Mouse (Mus musculus) erythroid progenitor cell, adult 5-6 weeks (primary cell): Measurements from ENCODE around the gene Rac2. TPM values are rescaled to one million over a fixed set of nuclear protein-coding genes. Genes with fewer than 3 reads are reported as not detected.
A peak's percentile ranks its signal among the peaks of the same experiment; 100 is the strongest.

Source experiments
- ATAC-seq: replicated peaks from 2 replicates; pipeline ENCODE4 v1.8.0; 2016; ENCODE audit warnings: moderate number of reproducible peaks, mild to moderate bottlenecking, moderate TSS enrichment, inconsistent platforms; ENCODE audit not compliant: poor library complexity, low FRiP score, severe bottlenecking
- total RNA-seq, 2 experiments: library from RNA; stranded (forward) in 1 of 2; stranded (reverse) in 1 of 2; fragments of 150-400 nt in 1 of 2; fragments of 186-747, 209-891 nt in 1 of 2; gene quantifications; 2 replicates each; pipeline versions ENCODE4 v1.2.3 to v1.2.4; 2015 to 2017; ENCODE audit warnings: low replicate concordance in 2 of 2

The Rac2 gene
- total RNA-seq, 2 experiments from 2014 or later, result 79.4 to 259 TPM

DNA sequence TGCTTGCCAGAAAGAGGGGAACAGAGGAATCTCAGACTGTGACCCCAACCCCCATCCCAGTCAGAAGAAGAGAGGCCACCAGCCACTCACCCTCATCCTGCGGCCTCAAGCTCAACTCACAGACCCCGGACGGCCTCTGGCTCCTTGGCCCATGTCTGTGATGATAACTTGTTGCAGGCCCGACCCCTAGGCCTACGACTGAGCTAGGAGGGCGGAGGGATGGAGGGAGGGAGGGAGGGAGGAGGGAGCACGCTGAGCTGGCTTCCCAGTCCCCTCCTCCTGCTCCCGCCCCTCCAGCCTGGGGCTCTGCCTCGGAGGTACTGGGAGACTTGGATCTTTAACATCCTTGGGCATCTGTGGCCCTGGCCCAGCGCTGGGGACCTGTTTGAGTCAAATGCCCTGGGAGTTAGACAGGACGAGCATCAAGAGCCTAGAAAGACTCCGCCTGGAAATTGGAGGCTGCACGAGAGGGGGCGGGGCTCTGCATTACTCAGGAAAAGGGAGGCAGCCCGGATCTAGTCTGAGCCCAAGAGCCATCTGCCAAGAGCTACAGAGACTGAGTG, 43.1 kb downstream of the Rac2 start:
- ATAC-seq, result no peak

DNA sequence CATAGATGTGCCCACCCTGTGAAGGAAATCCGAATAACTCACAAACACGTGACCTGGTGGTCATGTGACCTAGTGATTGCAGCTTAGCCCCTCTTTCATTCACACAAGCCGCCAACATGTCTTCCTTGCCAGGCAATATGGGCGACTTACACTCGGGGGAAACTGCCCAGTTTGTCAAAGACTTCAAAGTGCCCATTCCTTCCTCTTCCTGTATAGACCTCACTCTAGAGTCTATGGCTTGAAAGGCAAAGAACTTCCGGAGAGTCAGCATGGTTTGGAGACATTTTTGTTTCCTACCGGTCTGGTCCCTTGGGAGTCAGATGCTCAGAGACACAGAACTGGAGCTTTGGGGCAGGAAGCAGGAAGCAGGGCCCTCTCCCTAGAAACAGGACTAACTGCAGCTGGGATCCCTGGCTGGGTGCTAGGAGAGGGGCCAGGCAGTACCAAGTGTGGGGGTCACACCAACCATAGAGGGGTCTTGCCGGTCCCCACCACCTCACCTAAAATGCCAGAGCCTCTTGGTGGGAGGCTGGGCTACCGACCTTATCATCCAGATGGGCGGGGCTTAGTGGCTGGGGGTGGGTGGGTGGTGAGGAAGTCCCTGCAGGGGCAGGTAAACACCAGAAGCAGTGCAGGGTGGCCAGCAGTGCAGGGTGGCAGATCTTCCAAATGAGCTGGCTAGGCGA, 43.7 kb downstream of the Rac2 start:
- ATAC-seq, result no peak

DNA sequence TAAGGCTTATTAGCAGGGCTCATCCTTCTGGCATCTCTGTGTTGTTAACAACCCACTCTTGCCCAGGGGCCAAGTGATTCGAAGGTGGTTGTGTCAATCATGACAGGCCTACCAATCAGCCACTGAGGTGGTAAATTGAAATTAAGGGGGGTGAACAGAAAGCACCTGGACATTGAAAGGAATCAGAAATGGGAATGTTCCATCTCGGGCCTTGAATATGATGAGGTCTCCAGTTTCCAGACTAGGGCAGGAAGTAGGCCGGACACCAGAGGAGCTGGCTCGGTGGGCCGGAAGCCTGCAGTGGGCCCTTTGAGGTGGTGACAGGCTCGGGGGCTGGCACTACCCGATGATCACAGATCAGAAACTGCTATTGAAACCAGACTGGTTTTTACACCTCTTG, 44.6 kb downstream of the Rac2 start:
- ATAC-seq, result no peak

DNA sequence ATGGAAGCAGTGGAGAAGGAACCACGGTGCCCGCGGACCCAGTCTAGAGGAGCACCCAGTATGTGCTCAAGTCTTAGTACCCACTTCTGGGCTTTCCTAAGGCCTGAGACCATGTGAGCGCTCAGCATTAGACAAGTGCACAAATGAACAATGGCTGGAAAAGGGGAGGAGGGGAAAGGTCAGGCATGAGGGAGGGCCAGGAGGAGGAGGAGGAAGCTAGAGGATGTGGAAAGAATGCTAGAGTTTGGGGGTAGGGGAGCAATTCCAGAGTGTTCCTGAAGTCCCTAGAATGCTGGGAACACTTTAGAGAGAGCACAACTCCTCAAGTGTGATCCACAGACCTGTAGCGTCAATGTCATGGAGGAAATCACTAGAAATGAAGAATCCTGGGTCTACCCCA, 48.4 kb downstream of the Rac2 start:
- ATAC-seq, result no peak

DNA sequence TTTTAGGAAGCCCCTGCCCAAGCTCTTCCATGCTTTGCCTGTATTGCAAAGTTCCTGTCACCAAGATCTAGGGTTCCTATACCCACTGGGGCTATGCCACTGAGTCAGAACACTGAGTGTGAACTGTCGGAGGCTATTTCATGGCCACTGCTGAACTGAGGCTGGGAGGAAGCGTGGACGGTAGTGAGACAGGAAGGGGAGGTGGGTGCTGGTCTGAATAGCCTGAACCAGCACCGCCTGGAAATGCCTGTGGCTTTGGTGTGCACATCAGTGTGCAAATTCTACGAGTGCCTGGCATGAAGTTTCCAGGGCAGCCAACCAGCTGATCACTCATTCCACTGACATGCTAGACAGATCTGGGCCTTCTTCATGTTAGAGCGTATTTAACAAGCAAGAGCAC, 50.7 kb downstream of the Rac2 start:
- ATAC-seq, result no peak

DNA sequence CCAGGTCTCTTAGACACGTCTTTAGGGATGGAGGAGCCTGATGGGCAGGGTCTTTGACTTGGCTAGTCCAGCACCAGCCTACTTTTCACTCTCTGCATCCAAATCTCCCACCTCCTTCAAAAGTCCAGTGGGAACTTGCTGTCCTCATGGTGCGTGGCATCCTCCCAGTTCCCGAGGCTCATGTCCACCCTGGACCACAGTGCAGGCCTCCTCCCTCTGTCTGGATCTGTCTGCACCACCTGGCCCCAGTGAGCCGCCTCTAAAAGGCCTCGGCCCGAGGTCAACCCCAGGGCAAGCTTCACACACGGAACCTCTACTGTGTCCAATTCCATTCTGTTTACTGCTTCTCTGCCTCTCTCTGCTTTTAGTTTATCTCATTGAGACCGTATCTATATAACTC, 51.3 kb downstream of the Rac2 start:
- no peak for ATAC-seq

DNA sequence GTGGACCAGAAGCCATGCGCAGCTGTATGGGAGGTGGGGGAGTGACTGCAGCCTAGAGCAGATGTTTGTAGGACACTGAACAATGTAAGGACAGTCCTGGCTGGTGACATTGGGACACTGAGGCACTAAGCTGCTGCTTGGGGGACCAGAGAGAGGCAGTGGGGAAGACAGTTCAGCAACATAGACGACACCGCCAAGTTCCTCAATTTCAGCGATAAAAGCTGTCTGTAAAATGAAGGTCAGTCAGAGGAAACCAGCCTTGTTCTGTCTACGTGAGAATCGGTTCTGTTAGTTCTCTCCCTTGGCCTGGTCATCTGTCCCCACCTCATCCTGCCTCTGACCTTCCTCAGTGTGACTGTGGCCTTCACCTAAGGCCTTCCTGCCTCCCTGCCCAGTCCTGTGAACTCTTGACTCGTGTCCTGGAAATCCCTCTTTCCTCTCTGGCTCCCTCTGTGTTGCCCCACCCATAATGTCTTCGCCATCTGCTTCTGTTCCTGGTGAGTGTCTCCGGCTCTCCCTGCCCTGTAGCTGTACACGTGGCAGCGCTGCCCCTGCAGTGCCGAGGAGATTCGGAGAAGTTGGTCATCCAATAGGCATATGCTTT, 52.4 kb downstream of the Rac2 start:
- no peak for ATAC-seq

DNA sequence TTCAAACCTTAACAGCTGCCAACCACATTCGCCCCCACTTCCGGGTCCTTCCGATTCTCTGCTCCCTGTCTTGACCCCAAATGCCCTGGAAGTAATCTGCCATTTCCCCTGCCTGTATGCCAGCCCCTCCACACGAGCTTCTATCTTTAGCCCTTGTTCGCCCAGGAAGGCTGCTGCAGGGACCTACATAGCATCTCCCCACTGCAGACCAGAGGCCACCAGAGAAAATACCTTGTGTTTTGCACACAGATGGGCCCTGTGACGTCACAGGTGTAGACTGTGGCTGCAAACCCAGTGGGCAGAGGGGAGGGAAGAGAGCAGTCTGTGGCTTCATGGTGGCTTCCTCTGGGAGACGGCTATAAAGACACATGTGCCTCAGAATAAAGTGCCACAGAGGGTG, 54.4 kb downstream of the Rac2 start:
- no peak for ATAC-seq

DNA sequence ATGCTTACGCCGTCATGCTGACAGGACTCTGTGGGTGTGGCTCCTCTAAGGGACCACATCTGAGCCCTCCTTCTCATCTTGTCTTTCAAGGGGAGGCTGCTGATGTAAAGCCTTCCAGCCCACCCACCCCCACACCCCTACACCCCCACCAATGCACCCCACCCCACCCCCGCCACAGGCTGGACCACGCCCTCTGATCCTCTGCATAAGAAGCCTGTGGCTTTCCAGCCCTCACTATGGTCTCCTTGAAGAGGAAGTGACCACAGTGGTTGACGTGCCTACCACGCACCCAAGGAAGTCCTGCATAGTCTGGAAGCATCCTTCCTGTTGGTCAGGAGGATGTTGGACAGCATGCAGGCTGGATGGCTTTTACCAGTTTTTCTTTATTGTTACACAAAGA, 56.8 kb downstream of the Rac2 start:
- ATAC-seq, result no peak

DNA sequence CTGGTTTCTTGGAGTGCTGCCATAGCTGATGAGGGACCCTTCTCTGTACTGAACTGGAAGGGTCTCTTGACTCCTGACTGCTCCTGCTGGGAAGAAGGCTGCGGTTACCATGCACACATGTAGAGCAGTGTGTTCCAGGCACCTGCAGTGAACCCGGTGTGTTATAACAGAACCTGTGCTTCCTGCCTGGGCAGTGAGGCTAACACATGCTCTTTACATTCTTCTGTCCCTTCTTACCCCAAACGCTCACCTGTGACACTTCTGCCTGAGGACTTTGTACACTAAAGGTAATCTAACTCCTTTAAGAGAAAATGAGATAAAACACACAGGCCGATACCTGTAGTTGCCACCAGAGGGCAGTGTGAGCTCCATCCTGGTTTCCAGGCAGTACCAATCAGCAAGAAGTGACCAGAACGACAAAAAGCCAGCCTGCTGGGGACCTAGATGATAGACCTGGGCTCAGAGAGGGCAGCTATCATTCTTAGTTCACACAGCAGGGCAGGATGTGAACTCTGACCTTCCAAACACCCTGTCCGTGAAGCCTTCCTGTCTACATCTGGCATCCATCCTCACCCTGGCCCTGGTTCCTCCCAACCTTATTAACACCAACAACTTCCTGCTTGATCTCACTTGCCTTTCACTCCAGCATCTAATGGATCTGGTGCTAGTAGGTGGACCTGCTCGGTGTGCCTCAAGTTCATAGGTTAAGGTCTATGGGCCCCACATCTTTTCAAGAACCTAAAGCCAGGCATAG, 58.0 kb downstream of the Rac2 start:
- ATAC-seq, result peak; percentile 60; the same call in 1 of the 2 replicates

DNA sequence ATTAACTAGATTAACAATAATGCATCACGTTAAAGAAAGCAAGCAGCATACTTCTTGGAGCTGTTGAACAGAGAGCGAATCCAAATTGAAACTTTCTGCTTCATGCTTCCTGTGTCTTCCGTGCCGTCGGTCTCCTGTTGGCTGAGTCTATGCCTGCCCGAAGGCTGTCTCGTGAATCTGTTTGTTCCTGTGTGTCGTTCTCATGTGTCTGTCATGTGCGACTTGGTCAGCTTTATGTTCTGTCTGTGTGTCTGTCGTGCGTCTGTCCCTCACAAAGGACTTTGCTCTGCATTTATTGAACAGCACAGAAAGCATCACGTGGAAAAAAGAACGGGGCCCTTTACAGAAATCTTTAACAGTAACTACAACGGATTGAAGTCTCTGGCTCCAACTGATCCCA, 59.6 kb downstream of the Rac2 start:
- ATAC-seq, result no peak

DNA sequence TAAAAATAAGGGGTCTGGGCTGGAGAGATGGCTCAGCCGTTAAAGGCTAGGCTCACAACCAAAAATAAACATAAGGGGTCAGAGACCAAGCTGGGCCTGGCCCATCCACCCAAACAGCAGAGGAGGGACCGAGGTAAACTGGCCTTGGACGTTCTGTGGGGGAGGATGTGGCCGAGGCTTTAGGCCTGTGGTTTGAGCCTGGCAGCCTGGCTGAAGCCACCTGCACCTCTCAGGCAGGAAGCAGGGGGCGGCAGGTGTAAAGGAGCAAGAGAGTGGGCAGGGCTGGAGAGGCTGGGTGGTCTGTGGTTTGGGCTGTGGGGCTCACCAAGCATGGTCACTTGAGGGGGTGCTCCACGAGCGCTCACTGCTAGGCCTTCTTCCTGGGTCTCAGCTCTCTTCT, 60.6 kb downstream of the Rac2 start:
- ATAC-seq, result no peak

DNA sequence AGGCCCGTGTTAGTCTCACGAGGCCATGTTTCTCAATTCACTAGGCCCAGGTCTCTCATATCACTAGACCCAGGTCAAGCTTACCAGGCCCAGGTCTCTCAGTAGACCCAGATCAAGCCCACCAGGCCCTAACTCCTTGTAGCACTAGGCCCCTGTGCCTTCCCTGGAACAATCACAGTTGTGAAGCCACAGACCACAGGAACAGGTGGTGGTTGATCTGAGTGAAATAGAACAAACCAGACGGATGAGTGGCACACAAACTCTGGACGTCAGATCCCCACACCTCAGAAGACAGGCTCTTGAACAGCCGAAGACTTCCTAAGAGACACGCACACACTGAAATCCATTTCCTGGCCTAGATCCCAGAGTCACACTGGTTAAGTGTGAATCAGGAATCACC, 61.8 kb downstream of the Rac2 start:
- ATAC-seq, result no peak

DNA sequence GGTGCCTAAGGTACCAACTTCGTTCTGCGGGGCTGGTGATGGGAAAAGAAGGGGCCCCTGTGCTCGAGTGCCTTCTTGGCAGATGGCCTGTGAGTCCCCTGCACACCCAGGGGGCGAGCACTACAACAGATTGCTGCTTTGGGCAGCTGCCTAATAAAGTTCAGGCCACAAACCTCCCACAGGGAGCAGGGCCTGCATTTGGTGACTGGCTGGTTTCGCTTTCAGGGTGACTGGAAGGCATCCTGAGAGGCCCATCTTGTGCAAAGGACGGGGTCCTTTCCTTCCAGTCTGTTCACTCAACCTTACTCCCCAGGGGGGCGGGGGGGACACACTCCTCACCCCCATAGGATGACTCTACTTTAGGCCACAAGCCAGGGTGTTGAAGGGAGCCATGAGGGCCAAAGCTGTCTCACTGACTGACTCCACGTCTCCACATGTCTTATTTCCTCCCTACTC, 62.4 kb downstream of the Rac2 start:
- no peak for ATAC-seq

DNA sequence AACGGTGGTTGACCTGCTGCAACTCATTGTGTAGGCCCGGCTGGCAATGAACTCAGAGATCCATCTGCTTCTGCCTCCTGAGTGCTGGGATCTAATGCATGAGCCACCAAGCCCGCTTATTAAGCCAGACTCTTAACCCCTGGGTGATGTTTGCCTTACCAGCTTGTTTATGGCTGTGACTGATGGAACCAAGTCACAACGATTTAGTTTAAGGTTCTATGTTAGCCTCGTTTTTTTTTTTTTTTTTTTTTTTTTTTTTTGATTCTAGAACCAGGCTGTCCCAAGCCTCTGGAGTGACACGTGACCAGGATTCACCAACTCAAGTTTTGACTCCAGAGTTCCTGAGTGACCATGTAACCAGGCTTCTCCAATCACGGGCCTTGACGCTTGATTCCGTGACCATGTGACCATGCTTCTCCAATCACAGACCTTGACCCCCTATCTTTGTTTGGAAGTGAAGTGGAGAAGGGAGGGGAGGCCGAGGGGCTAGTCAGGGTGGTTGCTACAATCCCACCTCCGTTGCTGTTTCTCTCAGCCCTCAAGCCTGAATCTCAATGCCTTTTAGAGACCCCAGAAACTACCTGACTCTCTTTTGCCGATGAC, 63.2 kb downstream of the Rac2 start:
- ATAC-seq, result no peak

Other genes starting within 250 kb of the Rac2 start
- gene Csf2rb, start 247.0 kb downstream of the Rac2 start, total RNA-seq (2015; ENCODE audit: low replicate concordance), result 12.6 and 18.0 TPM in 2 replicates
- 4.9 and 6.8 TPM in 2 replicates for gene Csf2rb, start 247.0 kb downstream of the Rac2 start, total RNA-seq (2017; ENCODE audit: low replicate concordance)
- not detected in 2 replicates for gene Tex33, start 176.9 kb downstream of the Rac2 start, total RNA-seq (2015; ENCODE audit: low replicate concordance)
- gene Tex33, start 176.9 kb downstream of the Rac2 start, total RNA-seq (2017; ENCODE audit: low replicate concordance), result not detected in 2 replicates
- 29.3 and 42.2 TPM in 2 replicates for gene Tst, start 166.9 kb downstream of the Rac2 start, total RNA-seq (2015; ENCODE audit: low replicate concordance)
- gene Tst, start 166.9 kb downstream of the Rac2 start, total RNA-seq (2017; ENCODE audit: low replicate concordance), result 15.8 and 20.8 TPM in 2 replicates
- gene Mpst, start 166.4 kb downstream of the Rac2 start, total RNA-seq (2015; ENCODE audit: low replicate concordance), result 32.8 and 35.2 TPM in 2 replicates
- gene Mpst, start 166.4 kb downstream of the Rac2 start, total RNA-seq (2017; ENCODE audit: low replicate concordance), result 45.6 and 67.9 TPM in 2 replicates
- gene Kctd17, start 144.2 kb downstream of the Rac2 start, total RNA-seq (2015; ENCODE audit: low replicate concordance), result 2.2 and 14.7 TPM in 2 replicates
- not detected in 2 replicates for gene Kctd17, start 144.2 kb downstream of the Rac2 start, total RNA-seq (2017; ENCODE audit: low replicate concordance)
- gene Tmprss6, start 104.1 kb downstream of the Rac2 start, total RNA-seq (2015; ENCODE audit: low replicate concordance), result not detected in 2 replicates
- 0.26 TPM in 1 of 2 replicates, not detected in the other for gene Tmprss6, start 104.1 kb downstream of the Rac2 start, total RNA-seq (2017; ENCODE audit: low replicate concordance)
- gene Il2rb, start 77.5 kb downstream of the Rac2 start, total RNA-seq (2015; ENCODE audit: low replicate concordance), result 2.9 and 10.5 TPM in 2 replicates
- gene Il2rb, start 77.5 kb downstream of the Rac2 start, total RNA-seq (2017; ENCODE audit: low replicate concordance), result 2.2 and 3.9 TPM in 2 replicates
- gene C1qtnf6, start 41.4 kb downstream of the Rac2 start, total RNA-seq (2015; ENCODE audit: low replicate concordance), result 4.3 TPM in 1 of 2 replicates, not detected in the other
- not detected in 2 replicates for gene C1qtnf6, start 41.4 kb downstream of the Rac2 start, total RNA-seq (2017; ENCODE audit: low replicate concordance)
- not detected in 2 replicates for gene Sstr3, start 28.1 kb downstream of the Rac2 start, total RNA-seq (2015; ENCODE audit: low replicate concordance)
- not detected in 2 replicates for gene Sstr3, start 28.1 kb downstream of the Rac2 start, total RNA-seq (2017; ENCODE audit: low replicate concordance)
- gene Cyth4, start 24.3 kb upstream of the Rac2 start, total RNA-seq (2015; ENCODE audit: low replicate concordance), result 11.2 and 18.4 TPM in 2 replicates
- 16.3 and 20.8 TPM in 2 replicates for gene Cyth4, start 24.3 kb upstream of the Rac2 start, total RNA-seq (2017; ENCODE audit: low replicate concordance)
- not detected in 2 replicates for gene Elfn2, start 146.0 kb upstream of the Rac2 start, total RNA-seq (2015; ENCODE audit: low replicate concordance)
- gene Elfn2, start 146.0 kb upstream of the Rac2 start, total RNA-seq (2017; ENCODE audit: low replicate concordance), result not detected in 2 replicates
- gene Mfng, start 200.7 kb upstream of the Rac2 start, total RNA-seq (2015; ENCODE audit: low replicate concordance), result 1.7 and 1.8 TPM in 2 replicates
- gene Mfng, start 200.7 kb upstream of the Rac2 start, total RNA-seq (2017; ENCODE audit: low replicate concordance), result 2.3 TPM in 1 of 2 replicates, not detected in the other
- 0.42 and 0.72 TPM in 2 replicates for gene Card10, start 230.3 kb upstream of the Rac2 start, total RNA-seq (2015; ENCODE audit: low replicate concordance)
- gene Card10, start 230.3 kb upstream of the Rac2 start, total RNA-seq (2017; ENCODE audit: low replicate concordance), result not detected in 2 replicates